Mouse (Mus musculus) myocyte (in vitro differentiated cells): Measurements from ENCODE around the gene Fbrsl1. TPM values are rescaled to one million over a fixed set of nuclear protein-coding genes. Genes with fewer than 3 reads are reported as not detected.

Experiments
- H3K27me3 ChIP-seq: one replicate; pipeline ENCODE4 v1.6.1; 2011; ENCODE audit not compliant: control insufficient read depth, insufficient read depth, insufficient read length
- H3K36me3 ChIP-seq: one replicate; pipeline ENCODE4 v1.6.1; 2011; ENCODE audit not compliant: control insufficient read depth, insufficient read depth
- H3K4me2 ChIP-seq: one replicate; pipeline ENCODE4 v1.6.1; 2011; ENCODE audit warnings: low read depth, control low read depth
- H3K4me3 ChIP-seq: one replicate; pipeline ENCODE4 v1.5.1; 2011; ENCODE audit warnings: mild to moderate bottlenecking, control low read depth, moderate library complexity
- H3K79me2 ChIP-seq: one replicate; pipeline ENCODE4 v1.6.1; 2011; ENCODE audit not compliant: control insufficient read depth, insufficient read depth
- H3ac ChIP-seq: one replicate; pipeline ENCODE4 v1.6.1; 2011; ENCODE audit not compliant: control insufficient read depth, insufficient read length
- CEBPB ChIP-seq: IDR thresholded peaks from 2 replicates; pipeline ENCODE4 v1.6.1; 2011; ENCODE audit warnings: mild to moderate bottlenecking, moderate library complexity; ENCODE audit not compliant: poor library complexity, insufficient read depth, severe bottlenecking
- E2F4 ChIP-seq: IDR thresholded peaks from one replicate; pipeline ENCODE4 v1.6.1; 2011; ENCODE audit warnings: mild to moderate bottlenecking, control low read depth, moderate library complexity; ENCODE audit not compliant: insufficient read depth
- MAX ChIP-seq: IDR thresholded peaks from one replicate; pipeline ENCODE4 v1.6.1; 2011; ENCODE audit warnings: low read depth, mild to moderate bottlenecking, control low read depth
- MYOD1 ChIP-seq, 3 experiments: IDR thresholded peaks; one replicate each; pipeline ENCODE4 v1.6.1; 2011; ENCODE audit warnings: control low read depth in 2 of 3, low read depth in 2 of 3, mild to moderate bottlenecking in 2 of 3, moderate library complexity in 1 of 3; ENCODE audit not compliant: insufficient read length in 2 of 3, control insufficient read depth in 1 of 3
- MYOG ChIP-seq, 3 experiments: IDR thresholded peaks; one replicate each; pipeline ENCODE4 v1.6.1; 2011; ENCODE audit warnings: control low read depth in 2 of 3, low read depth in 2 of 3, mild to moderate bottlenecking in 2 of 3; ENCODE audit not compliant: insufficient read length in 2 of 3, control insufficient read depth in 1 of 3, insufficient read depth in 1 of 3
- POLR2A ChIP-seq: IDR thresholded peaks from one replicate; pipeline ENCODE4 v1.6.1; 2011; ENCODE audit warnings: low read depth, mild to moderate bottlenecking, control low read depth, moderate library complexity; ENCODE audit not compliant: insufficient read length
- POLR2AphosphoS2 ChIP-seq: IDR thresholded peaks from one replicate; pipeline ENCODE4 v1.6.1; 2011; ENCODE audit warnings: low read depth, control low read depth; ENCODE audit not compliant: insufficient read length
- REST ChIP-seq: IDR thresholded peaks from one replicate; pipeline ENCODE4 v1.6.1; 2011; ENCODE audit warnings: mild to moderate bottlenecking, control low read depth, moderate library complexity; ENCODE audit not compliant: insufficient read depth, insufficient read length
- SRF ChIP-seq: IDR thresholded peaks from one replicate; pipeline ENCODE4 v1.6.1; 2011; ENCODE audit warnings: low read depth; ENCODE audit not compliant: control insufficient read depth, insufficient read length
- TCF12 ChIP-seq: IDR thresholded peaks from one replicate; pipeline ENCODE4 v1.6.1; 2011; ENCODE audit warnings: mild to moderate bottlenecking, control low read depth; ENCODE audit not compliant: poor library complexity, insufficient read depth, severe bottlenecking
- TCF3 ChIP-seq: IDR thresholded peaks from one replicate; pipeline ENCODE4 v1.6.1; 2011; ENCODE audit warnings: low read depth, control low read depth; ENCODE audit not compliant: insufficient read length
- USF1 ChIP-seq: IDR thresholded peaks from one replicate; pipeline ENCODE4 v1.6.1; 2011; ENCODE audit warnings: low read depth, mild to moderate bottlenecking, control low read depth, moderate library complexity
- polyA plus RNA-seq: library from polyadenylated mRNA; unstranded; fragments of >200 nt; fragmentation: generic; extraction: Trizol; gene quantifications from one replicate; pipeline ENCODE4 v1.2.1, GENCODE M21; 2012; ENCODE audit warnings: missing spikeins

The Fbrsl1 gene
- polyA plus RNA-seq, 1 experiment, result 19.0 TPM

GRCm38 (mm10) chr5:110402557-110402956 lies 45.7 kb downstream of the Fbrsl1 start:
- no peaks in the 10 kb centered on the region for H3K36me3 ChIP-seq
- H3K27me3 ChIP-seq, result no peaks in the 10 kb centered on the region
- TF ChIP-seq TCF12 (no peak), REST (no peak), MAX (no peak), CEBPB (no peak), POLR2AphosphoS2 (no peak), MYOG (IDR thresholded peaks at IDR 0.05; ENCODE audit: control insufficient read depth in 1 of 3, insufficient read depth in 1 of 3, insufficient read length in 2 of 3, low read depth in 2 of 3) (no peak), TCF3 (no peak), MYOD1 (IDR thresholded peaks at IDR 0.05; ENCODE audit: control insufficient read depth in 1 of 3, insufficient read length in 2 of 3, low read depth in 2 of 3) (no peak), USF1 (no peak), POLR2A (no peak), SRF (no peak), E2F4 (no peak)
- no peaks in the 10 kb centered on the region for H3K79me2 ChIP-seq
- H3ac ChIP-seq, result no peak overlapping the region
- H3K4me3 ChIP-seq, result no peak overlapping the region
- H3K4me2 ChIP-seq, result no peak overlapping the region

GRCm38 (mm10) chr5:110401101-110401500 lies 47.2 kb downstream of the Fbrsl1 start:
- H3ac ChIP-seq, result no peak overlapping the region
- H3K79me2 ChIP-seq, result no peaks in the 10 kb centered on the region
- H3K4me3 ChIP-seq, result no peak overlapping the region
- TF ChIP-seq MYOG (IDR thresholded peaks at IDR 0.05; ENCODE audit: control insufficient read depth in 1 of 3, insufficient read depth in 1 of 3, insufficient read length in 2 of 3, low read depth in 2 of 3) (no peak), POLR2A (no peak), REST (no peak), MAX (no peak), TCF3 (no peak), SRF (no peak), USF1 (no peak), E2F4 (no peak), TCF12 (no peak), POLR2AphosphoS2 (no peak), MYOD1 (IDR thresholded peaks at IDR 0.05; ENCODE audit: control insufficient read depth in 1 of 3, insufficient read length in 2 of 3, low read depth in 2 of 3) (no peak)
- H3K27me3 ChIP-seq, result no peaks in the 10 kb centered on the region
- H3K4me2 ChIP-seq, result no peak overlapping the region
- H3K36me3 ChIP-seq, result no peaks in the 10 kb centered on the region

- no peaks in the 10 kb centered on the region for H3K27me3 ChIP-seq
- TF ChIP-seq MAX, result no peak
- no peak for TF ChIP-seq REST
- TF ChIP-seq CEBPB, result no peak
- no peak for TF ChIP-seq MYOD1 (IDR thresholded peaks at IDR 0.05; ENCODE audit: control insufficient read depth in 1 of 3, insufficient read length in 2 of 3, low read depth in 2 of 3)
- TF ChIP-seq POLR2AphosphoS2, result no peak
- no peak for TF ChIP-seq USF1
- TF ChIP-seq MYOG (IDR thresholded peaks at IDR 0.05; ENCODE audit: control insufficient read depth in 1 of 3, insufficient read depth in 1 of 3, insufficient read length in 2 of 3, low read depth in 2 of 3), result no peak
- TF ChIP-seq E2F4, result no peak
- TF ChIP-seq TCF12, result no peak
- no peak for TF ChIP-seq SRF
- TF ChIP-seq TCF3, result no peak
- TF ChIP-seq POLR2A, result no peak
- no peaks in the 10 kb centered on the region for H3K79me2 ChIP-seq
- H3K4me3 ChIP-seq, result no peak overlapping the region
- no peak overlapping the region for H3ac ChIP-seq
- no peaks in the 10 kb centered on the region for H3K36me3 ChIP-seq
- no peak overlapping the region for H3K4me2 ChIP-seq
These were observed 53.2 kb downstream of the Fbrsl1 start for GRCm38 (mm10) chr5:110395006-110395661.

DNA sequence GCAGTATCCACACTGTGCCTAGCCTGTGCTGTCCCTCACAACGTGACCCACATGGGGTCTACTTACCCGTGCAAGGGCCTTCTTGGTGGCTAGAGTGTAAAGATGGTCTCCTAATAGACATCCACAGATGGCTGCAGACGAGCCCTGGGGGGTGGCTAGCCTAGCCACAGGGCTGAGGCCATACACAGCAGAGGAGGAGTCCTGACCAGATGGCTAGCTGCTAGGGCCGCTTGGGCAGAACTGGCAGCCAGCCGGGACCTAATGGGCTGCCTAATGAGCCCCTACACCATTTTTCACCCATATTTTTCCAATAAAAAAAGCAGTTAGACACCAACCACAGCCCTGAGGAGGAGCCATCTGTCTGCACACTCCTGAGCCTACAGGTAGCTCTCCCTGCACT lies 55.6 kb downstream of the Fbrsl1 start:
- Histone ChIP-seq H3K79me2 (no peaks in the 10 kb centered on the region), H3K4me2 (no peak overlapping the region), H3ac (no peak overlapping the region), H3K36me3 (no peaks in the 10 kb centered on the region), H3K4me3 (no peak overlapping the region), H3K27me3 (no peaks in the 10 kb centered on the region)
- TF ChIP-seq POLR2AphosphoS2 (no peak), E2F4 (no peak), TCF12 (no peak), USF1 (no peak)

DNA sequence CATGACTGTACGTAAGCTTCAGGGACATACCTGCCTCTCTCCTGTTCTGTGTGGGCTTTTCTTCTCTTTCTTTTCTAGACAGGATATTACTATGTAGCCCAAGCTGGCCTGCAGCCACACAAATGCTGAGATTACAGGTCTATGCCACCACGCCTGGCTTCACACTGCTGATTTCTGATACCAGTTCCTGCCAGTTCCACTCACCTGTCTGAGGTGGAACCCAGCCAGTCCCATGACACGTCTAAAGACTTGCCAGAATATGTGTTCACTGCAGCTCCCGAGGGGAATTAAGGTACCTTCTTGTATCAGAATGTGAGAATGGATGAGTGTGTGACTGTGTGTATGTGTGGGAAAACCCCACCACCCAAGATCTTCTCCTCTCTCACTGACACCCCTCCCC lies 57.7 kb downstream of the Fbrsl1 start:
- TF ChIP-seq TCF12 (no peak), MYOD1 (IDR thresholded peaks at IDR 0.05; ENCODE audit: control insufficient read depth in 1 of 3, insufficient read length in 2 of 3, low read depth in 2 of 3) (no peak), REST (no peak), USF1 (no peak), TCF3 (no peak), SRF (no peak), POLR2A (no peak), E2F4 (no peak), MAX (no peak), CEBPB (no peak), MYOG (IDR thresholded peaks at IDR 0.05; ENCODE audit: control insufficient read depth in 1 of 3, insufficient read depth in 1 of 3, insufficient read length in 2 of 3, low read depth in 2 of 3) (no peak), POLR2AphosphoS2 (no peak)
- Histone ChIP-seq H3K4me2 (no peak overlapping the region), H3K79me2 (no peaks in the 10 kb centered on the region), H3K36me3 (no peaks in the 10 kb centered on the region), H3K4me3 (no peak overlapping the region), H3ac (no peak overlapping the region), H3K27me3 (no peaks in the 10 kb centered on the region)
